Mouse (Mus musculus) ES-Bruce4 (cell line): ENCODE results near the gene Prcp. TPM values are rescaled to one million over a fixed set of nuclear protein-coding genes. Genes with fewer than 3 reads are reported as not detected.
"Not testable (repeated sequence)": the region's sequence is repeated elsewhere in the genome, so short reads cannot be mapped to it uniquely, and the experiment has no call there.

Experiments used
- H3K27ac ChIP-seq: 2 replicates; pipeline ENCODE4 v1.5.1; 2012; ENCODE audit warnings: low read length, inconsistent platforms; ENCODE audit not compliant: insufficient read depth
- H3K27me3 ChIP-seq: 2 replicates; pipeline ENCODE4 v1.6.1; 2012; ENCODE audit warnings: mild to moderate bottlenecking, low read length, inconsistent platforms; ENCODE audit not compliant: control insufficient read depth, poor library complexity, insufficient read depth, severe bottlenecking
- H3K36me3 ChIP-seq: 2 replicates; pipeline ENCODE4 v1.6.1; 2012; ENCODE audit warnings: inconsistent platforms, mild to moderate bottlenecking, low read length, moderate library complexity; ENCODE audit not compliant: control insufficient read depth, poor library complexity, insufficient read depth, severe bottlenecking
- H3K4me1 ChIP-seq: one replicate; pipeline ENCODE4 v1.8.1; 2011; ENCODE audit warnings: low read length; ENCODE audit not compliant: control insufficient read depth, insufficient read depth
- H3K4me3 ChIP-seq: 2 replicates; pipeline ENCODE4 v1.5.1; 2011; ENCODE audit warnings: low read depth, mild to moderate bottlenecking, low read length
- H3K9ac ChIP-seq: 2 replicates; pipeline ENCODE4 v1.6.1; 2012; ENCODE audit warnings: low read depth, mild to moderate bottlenecking, inconsistent platforms; ENCODE audit not compliant: poor library complexity, severe bottlenecking
- H3K9me3 ChIP-seq: replicated peaks from 2 replicates; pipeline ENCODE4 v1.6.1; 2012; ENCODE audit warnings: mild to moderate bottlenecking, low read length, inconsistent platforms; ENCODE audit not compliant: control insufficient read depth, poor library complexity, insufficient read depth, severe bottlenecking
- CTCF ChIP-seq: IDR thresholded peaks from one replicate; pipeline ENCODE4 v1.8.1; 2011; ENCODE audit warnings: low read depth, low read length
- EP300 ChIP-seq: IDR thresholded peaks from 2 replicates; pipeline ENCODE4 v1.6.1; 2011; ENCODE audit warnings: low read depth, low read length; ENCODE audit not compliant: insufficient read depth
- POLR2A ChIP-seq: IDR thresholded peaks from one replicate; pipeline ENCODE4 v1.8.1; 2011; ENCODE audit warnings: low read length; ENCODE audit not compliant: insufficient read depth
- polyA plus RNA-seq: library from polyadenylated mRNA; stranded (reverse); fragments of >200 nt; gene quantifications from 2 replicates; pipeline ENCODE4 v1.2.4, GENCODE M21; 2011; ENCODE audit warnings: low read depth; ENCODE audit not compliant: missing spikeins, insufficient read depth, insufficient read length

The Prcp gene
- polyA plus RNA-seq, 1 experiment = 38.8 TPM

DNA sequence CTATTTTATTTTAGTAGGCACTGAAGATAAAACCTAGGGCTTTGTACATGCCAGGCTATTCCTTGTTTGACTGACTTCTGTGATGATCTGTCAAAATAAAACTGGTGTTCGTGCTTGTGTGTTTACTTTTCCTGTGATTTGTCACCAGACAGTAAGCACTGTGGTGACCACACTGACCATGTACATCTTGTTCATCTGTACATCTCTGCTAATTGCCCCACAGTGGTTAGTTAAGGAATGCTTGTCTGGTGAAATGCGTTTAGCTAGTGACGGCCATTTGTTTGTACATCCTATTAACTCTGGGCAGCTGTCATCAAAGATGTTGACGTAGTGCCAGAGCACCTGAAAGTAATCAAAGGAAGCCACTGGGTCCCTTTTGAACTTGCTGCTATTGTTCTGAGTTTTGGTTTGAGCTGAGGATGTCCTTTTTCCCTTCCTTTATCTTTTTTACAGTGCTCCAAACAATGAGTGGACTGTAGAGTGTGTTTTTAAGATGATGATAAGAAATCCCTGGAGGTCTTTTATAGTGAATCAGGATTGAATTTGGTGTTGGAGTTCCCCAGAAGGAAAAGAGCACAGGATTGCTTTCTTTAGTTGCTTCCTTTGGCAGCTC, 16.5 kb downstream of the Prcp start:
- Histone ChIP-seq H3K9ac (no peak overlapping the region), H3K27ac (no peak overlapping the region), H3K4me3 (no peak overlapping the region), H3K9me3 (0 out of 2 replicates have a peak, but pooled peaks cover 5% of the 10 kb centered on the region), H3K27me3 (no peaks in the 10 kb centered on the region), H3K4me1 (no peaks in the 10 kb centered on the region), H3K36me3 (no peaks in the 10 kb centered on the region; the same call in 1 of the 2 replicates)
- TF ChIP-seq EP300 (no peak), CTCF (no peak), POLR2A (no peak)

DNA sequence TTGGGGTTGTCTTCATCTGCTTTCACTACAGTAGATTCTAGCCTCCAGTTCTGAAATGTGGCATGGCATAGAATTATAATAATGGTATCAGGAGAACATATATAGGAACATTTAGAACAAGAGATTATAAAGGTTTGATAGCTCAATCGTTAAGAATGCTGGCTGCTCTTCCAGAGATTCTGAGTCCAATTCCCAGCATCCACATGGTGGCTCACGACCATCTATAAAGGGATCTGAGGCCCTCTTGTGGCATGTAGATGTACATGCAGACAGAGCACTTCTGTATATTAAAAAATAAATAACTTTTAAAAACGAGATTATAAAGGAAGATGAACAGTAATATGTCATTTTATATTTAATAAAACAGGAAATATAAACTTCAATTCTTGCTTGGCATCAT, 19.2 kb downstream of the Prcp start:
- H3K9ac ChIP-seq = no peak overlapping the region
- no peaks in the 10 kb centered on the region for H3K27me3 ChIP-seq
- no peak overlapping the region for H3K27ac ChIP-seq
- no peaks in the 10 kb centered on the region; the same call in 1 of the 2 replicates for H3K36me3 ChIP-seq
- no peak overlapping the region for H3K4me3 ChIP-seq
- H3K9me3 ChIP-seq = 0 out of 2 replicates have a peak, but pooled peaks cover 5% of the 10 kb centered on the region
- no peak for TF ChIP-seq EP300
- no peaks in the 10 kb centered on the region for H3K4me1 ChIP-seq

DNA sequence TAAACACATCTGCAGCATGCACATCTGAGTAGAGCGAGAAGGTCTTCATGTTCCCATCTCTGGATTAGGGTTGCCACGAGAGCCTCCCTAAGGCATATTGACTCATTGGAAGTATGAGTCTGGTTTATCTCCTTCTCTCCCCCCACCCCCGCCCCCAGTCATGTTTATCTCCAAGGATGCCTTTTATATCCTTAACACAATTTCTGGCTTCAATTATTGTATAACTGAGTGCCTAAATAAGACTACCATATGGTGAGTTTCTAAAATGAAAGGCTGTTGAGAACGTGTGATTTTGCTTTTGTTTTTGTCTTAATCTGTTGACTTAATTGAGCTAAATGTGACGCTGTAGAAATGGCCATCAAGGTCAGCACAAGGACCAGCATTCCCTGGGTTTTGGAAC, 21.8 kb downstream of the Prcp start:
- Histone ChIP-seq H3K4me3 (no peak overlapping the region), H3K36me3 (no peaks in the 10 kb centered on the region), H3K4me1 (no peaks in the 10 kb centered on the region), H3K9me3 (0 out of 2 replicates have a peak, but pooled peaks cover 5% of the 10 kb centered on the region), H3K9ac (no peak overlapping the region), H3K27me3 (no peaks in the 10 kb centered on the region), H3K27ac (no peak overlapping the region)
- TF ChIP-seq EP300 = no peak
- no peak for TF ChIP-seq CTCF
- no peak for TF ChIP-seq POLR2A

DNA sequence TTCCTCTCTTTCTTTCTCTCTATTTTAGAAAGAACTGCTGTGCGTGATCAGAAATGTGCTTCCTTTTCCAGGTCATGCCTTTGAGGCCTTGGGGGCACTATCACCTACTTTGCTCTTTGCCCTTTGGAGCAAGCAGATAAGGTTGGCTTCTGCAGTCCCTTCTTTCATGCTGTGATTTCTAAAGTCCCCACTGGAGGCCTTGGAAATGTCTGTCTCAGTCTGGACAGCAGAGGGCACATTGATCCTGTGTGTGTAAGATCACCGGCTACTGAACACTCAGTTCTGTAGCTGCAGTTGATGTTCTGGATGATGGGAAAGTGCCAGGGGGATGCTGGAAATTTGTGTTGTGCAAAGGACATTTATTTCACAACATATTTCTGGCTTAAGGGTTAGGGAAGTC, 22.8 kb downstream of the Prcp start:
- no peaks in the 10 kb centered on the region for H3K27me3 ChIP-seq
- no peaks in the 10 kb centered on the region for H3K4me1 ChIP-seq
- TF ChIP-seq CTCF (peak; percentile 3), EP300 (no peak), POLR2A (no peak)
- H3K4me3 ChIP-seq = no peak overlapping the region
- H3K9ac ChIP-seq = no peak overlapping the region
- 0 out of 2 replicates have a peak, but pooled peaks cover 4% of the 10 kb centered on the region for H3K9me3 ChIP-seq
- no peaks in the 10 kb centered on the region for H3K36me3 ChIP-seq
- H3K27ac ChIP-seq = no peak overlapping the region

DNA sequence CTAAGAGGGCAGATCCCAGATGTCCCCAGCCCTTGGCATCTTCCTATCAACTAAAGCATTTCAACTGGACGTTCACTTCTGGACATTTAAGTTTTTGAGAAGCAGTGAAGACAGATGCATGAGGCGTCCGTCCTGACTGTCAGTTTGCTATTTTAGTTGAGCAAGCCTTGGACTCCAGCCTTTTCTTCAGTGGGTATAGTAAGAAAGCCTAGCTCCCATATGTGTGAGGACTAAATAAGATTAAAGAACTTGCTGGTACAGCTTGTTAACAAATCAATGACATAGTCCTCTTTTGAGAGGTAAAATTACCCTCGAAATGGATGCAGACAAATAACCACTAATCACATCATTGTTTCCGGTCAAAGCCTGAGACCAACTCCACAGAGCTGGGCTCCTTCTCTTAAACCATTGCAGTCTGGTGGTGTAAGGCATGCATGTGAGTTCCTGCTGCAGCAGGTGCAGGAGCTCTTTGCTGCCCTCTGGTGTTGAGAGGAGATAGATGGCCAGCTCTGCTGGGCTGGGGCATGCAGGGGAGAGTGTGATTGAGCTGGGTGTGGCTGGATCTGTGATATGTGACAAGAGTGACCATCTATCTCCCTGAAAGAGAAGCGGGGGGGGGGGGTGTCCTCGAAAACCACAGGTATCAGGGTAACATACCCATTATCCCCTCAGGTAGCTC, 29.2 kb downstream of the Prcp start:
- TF ChIP-seq POLR2A (no peak), CTCF (peak; percentile 82)
- no peak overlapping the region for H3K9ac ChIP-seq
- no peaks in the 10 kb centered on the region for H3K9me3 ChIP-seq
- no peaks in the 10 kb centered on the region for H3K27me3 ChIP-seq
- H3K4me1 ChIP-seq = no peaks in the 10 kb centered on the region
- H3K4me3 ChIP-seq = no peak overlapping the region
- no peak overlapping the region for H3K27ac ChIP-seq
- no peaks in the 10 kb centered on the region for H3K36me3 ChIP-seq

DNA sequence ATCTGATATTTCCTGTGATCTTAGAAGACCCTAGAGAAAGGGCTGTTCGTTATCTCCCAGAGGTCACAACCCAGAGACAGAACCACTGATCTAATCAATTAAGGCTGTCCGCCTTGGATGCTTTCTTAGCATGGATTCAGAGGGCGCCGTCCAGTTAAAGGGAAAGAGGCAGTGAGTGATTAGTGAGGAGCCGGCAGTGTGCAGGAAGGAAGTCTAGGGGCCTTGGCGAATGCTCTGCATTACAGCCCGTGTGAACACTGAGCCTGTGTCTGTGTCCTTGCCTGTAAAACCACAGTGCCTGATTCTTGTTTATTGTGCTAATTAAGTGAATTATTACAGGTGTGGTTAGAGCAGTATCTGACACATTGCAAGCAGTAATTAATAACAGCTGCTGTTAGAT, 30.0 kb downstream of the Prcp start:
- H3K27ac ChIP-seq, H3K9ac ChIP-seq, H3K4me3 ChIP-seq, H3K4me1 ChIP-seq, H3K27me3 ChIP-seq, H3K9me3 ChIP-seq, H3K36me3 ChIP-seq: not testable (repeated sequence)
